Mouse (Mus musculus): Measurements from ENCODE around the gene Ddx41. TPM values are rescaled to one million over a fixed set of nuclear protein-coding genes. Genes with fewer than 3 reads are reported as not detected.

The Ddx41 gene
- total RNA-seq, 2 experiments from 2014 or later = 55.0 to 64.3 TPM

DNA sequence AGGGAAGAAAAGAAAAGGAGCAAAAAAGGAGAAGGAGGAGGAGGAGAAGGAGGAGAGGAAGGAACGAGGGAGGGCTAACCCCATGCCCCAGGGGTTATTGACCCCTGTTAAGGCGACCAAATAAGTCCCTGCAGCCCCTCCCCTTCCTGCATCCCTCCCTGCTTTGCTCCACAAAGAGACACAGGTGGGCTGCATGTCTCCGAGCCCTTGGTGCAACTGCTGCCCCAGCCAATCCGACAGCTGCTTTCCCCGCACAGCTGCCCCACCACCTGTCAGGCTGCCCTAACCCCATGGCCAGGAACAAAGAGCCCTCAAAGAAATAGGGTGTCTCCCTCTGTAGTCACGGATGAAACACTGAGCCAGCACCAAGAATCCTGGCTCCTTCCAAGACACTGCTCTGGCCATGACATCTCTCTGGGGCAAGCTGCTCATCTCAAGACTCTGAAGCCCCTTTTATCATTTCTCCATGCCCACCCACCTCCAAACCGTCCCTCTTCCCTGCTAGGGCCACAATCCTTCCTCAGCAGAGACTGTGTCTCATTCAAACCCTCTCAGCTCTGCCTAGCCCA, 51.9 kb downstream of the Ddx41 start:
- ATAC-seq (replicated peaks; ENCODE audit: low FRiP score, low TSS enrichment, poor library complexity, severe bottlenecking) = no peak

DNA sequence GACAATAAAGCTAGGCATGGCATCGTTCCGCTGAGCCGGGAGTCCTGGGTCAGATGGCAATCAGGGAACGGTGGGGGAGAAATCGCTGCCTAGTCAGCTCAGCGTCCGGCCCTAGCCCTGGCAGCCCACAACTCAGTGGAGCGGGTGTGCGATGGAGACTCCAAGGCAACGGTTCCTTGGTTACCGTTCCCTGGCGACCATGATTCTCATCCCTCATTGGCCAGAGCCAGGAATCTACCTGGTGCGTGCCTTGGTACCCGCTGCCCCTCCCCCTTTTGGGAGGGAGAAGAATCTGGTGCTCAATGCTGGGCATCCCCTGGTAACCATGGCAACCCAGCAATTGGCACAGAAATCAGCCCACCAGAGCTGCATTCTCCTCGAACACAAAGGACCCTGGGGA, 52.9 kb downstream of the Ddx41 start:
- no peak for ATAC-seq (replicated peaks; ENCODE audit: low FRiP score, low TSS enrichment, poor library complexity, severe bottlenecking)

DNA sequence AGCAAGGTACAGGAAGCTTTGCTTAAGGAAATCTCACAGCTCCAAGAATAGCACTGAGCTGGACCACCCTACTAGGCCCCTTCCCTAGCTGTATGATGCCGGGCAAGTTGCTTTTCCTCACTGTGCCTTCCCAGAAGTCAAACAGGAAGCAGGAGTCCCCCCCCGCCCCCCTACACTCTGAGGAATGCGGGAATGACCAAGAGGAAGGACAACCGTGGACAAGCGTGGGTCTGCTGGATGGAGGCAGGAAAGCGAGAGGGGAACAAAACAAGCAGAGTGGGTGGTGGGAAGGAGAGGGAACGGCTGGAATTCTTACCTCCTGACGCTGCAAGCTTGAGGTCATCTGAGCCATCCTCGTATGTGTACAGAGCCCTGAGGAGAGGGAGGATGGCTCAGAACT, 53.4 kb downstream of the Ddx41 start:
- ATAC-seq (replicated peaks; ENCODE audit: low FRiP score, low TSS enrichment, poor library complexity, severe bottlenecking) = no peak

DNA sequence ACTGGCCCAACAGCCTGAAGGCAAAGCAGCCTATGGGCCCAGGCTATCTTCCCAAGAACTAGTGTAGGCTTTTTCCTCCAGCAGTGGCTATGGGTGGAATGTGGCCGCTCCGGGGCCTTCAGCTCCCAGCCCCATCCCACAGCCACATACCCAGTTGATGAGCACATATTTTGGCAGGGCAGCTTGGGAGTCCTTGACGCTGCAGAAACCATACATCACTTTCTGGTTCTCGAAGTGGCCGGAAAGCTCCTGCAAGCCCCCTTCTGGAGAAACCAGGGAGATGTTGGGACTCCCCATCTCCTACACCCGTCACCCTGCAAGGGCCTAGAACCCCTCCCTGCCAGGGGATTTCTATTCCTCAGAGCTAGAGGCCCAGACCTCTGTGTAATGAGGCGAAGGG, 53.9 kb downstream of the Ddx41 start:
- ATAC-seq (replicated peaks; ENCODE audit: low FRiP score, low TSS enrichment, poor library complexity, severe bottlenecking) = no peak

Other genes with a start within 250 kb of the Ddx41 start
- gene Prelid1, start 216.2 kb downstream of the Ddx41 start, total RNA-seq (2014; fragmentation: Nextera tagmentation) = 173 and 220 TPM in 2 replicates
- gene Prelid1, start 216.2 kb downstream of the Ddx41 start, total RNA-seq (2017) = 71.2 and 80.5 TPM in 2 replicates
- gene Rab24, start 214.7 kb downstream of the Ddx41 start, total RNA-seq (2014; fragmentation: Nextera tagmentation) = 88.0 and 120 TPM in 2 replicates
- gene Rab24, start 214.7 kb downstream of the Ddx41 start, total RNA-seq (2017) = 13.0 and 30.0 TPM in 2 replicates
- gene Mxd3, start 206.8 kb downstream of the Ddx41 start, total RNA-seq (2014; fragmentation: Nextera tagmentation) = 9.9 TPM in 1 of 2 replicates, not detected in the other
- gene Mxd3, start 206.8 kb downstream of the Ddx41 start, total RNA-seq (2017) = 3.6 and 5.0 TPM in 2 replicates
- gene Lman2, start 173.9 kb downstream of the Ddx41 start, total RNA-seq (2014; fragmentation: Nextera tagmentation) = 110 and 122 TPM in 2 replicates
- gene Lman2, start 173.9 kb downstream of the Ddx41 start, total RNA-seq (2017) = 75.6 and 91.9 TPM in 2 replicates
- gene Rgs14, start 166.9 kb downstream of the Ddx41 start, total RNA-seq (2014; fragmentation: Nextera tagmentation) = 6.9 and 11.9 TPM in 2 replicates
- 1.8 and 3.2 TPM in 2 replicates for gene Rgs14, start 166.9 kb downstream of the Ddx41 start, total RNA-seq (2017)
- gene Slc34a1, start 138.5 kb downstream of the Ddx41 start, total RNA-seq (2014; fragmentation: Nextera tagmentation) = not detected in 2 replicates
- not detected in 2 replicates for gene Slc34a1, start 138.5 kb downstream of the Ddx41 start, total RNA-seq (2017)
- not detected in 2 replicates for gene Pfn3, start 121.4 kb downstream of the Ddx41 start, total RNA-seq (2014; fragmentation: Nextera tagmentation)
- not detected in 2 replicates for gene Pfn3, start 121.4 kb downstream of the Ddx41 start, total RNA-seq (2017)
- not detected in 2 replicates for gene F12, start 109.9 kb downstream of the Ddx41 start, total RNA-seq (2014; fragmentation: Nextera tagmentation)
- gene F12, start 109.9 kb downstream of the Ddx41 start, total RNA-seq (2017) = not detected in 2 replicates
- gene Grk6, start 91.6 kb downstream of the Ddx41 start, total RNA-seq (2014; fragmentation: Nextera tagmentation) = 61.4 and 80.6 TPM in 2 replicates
- gene Grk6, start 91.6 kb downstream of the Ddx41 start, total RNA-seq (2017) = 67.7 and 82.4 TPM in 2 replicates
- gene Prr7, start 72.4 kb downstream of the Ddx41 start, total RNA-seq (2014; fragmentation: Nextera tagmentation) = not detected in 2 replicates
- gene Prr7, start 72.4 kb downstream of the Ddx41 start, total RNA-seq (2017) = not detected in 2 replicates
- gene Dbn1, start 48.5 kb downstream of the Ddx41 start, total RNA-seq (2014; fragmentation: Nextera tagmentation) = 0.84 TPM in 1 of 2 replicates, not detected in the other
- 2.4 TPM in 1 of 2 replicates, not detected in the other for gene Dbn1, start 48.5 kb downstream of the Ddx41 start, total RNA-seq (2017)
- gene Pdlim7, start 23.0 kb downstream of the Ddx41 start, total RNA-seq (2014; fragmentation: Nextera tagmentation) = 11.5 and 13.2 TPM in 2 replicates
- gene Pdlim7, start 23.0 kb downstream of the Ddx41 start, total RNA-seq (2017) = 3.0 and 4.3 TPM in 2 replicates
- 1.5 and 2.2 TPM in 2 replicates for gene Dok3, start 7.4 kb downstream of the Ddx41 start, total RNA-seq (2014; fragmentation: Nextera tagmentation)
- gene Dok3, start 7.4 kb downstream of the Ddx41 start, total RNA-seq (2017) = 1.8 and 2.9 TPM in 2 replicates
- gene Fam193b, start 34.5 kb upstream of the Ddx41 start, total RNA-seq (2014; fragmentation: Nextera tagmentation) = 49.7 and 72.9 TPM in 2 replicates
- gene Fam193b, start 34.5 kb upstream of the Ddx41 start, total RNA-seq (2017) = 17.9 and 22.9 TPM in 2 replicates
- 65.7 and 68.8 TPM in 2 replicates for gene Tmed9, start 37.1 kb upstream of the Ddx41 start, total RNA-seq (2014; fragmentation: Nextera tagmentation)
- 145 and 158 TPM in 2 replicates for gene Tmed9, start 37.1 kb upstream of the Ddx41 start, total RNA-seq (2017)
- gene B4galt7, start 63.2 kb upstream of the Ddx41 start, total RNA-seq (2014; fragmentation: Nextera tagmentation) = 8.2 and 9.4 TPM in 2 replicates
- gene B4galt7, start 63.2 kb upstream of the Ddx41 start, total RNA-seq (2017) = 9.8 and 16.3 TPM in 2 replicates
- 60.6 and 73.2 TPM in 2 replicates for gene Caml, start 86.3 kb upstream of the Ddx41 start, total RNA-seq (2014; fragmentation: Nextera tagmentation)
- gene Caml, start 86.3 kb upstream of the Ddx41 start, total RNA-seq (2017) = 57.7 and 60.8 TPM in 2 replicates
- gene Ddx46, start 98.4 kb upstream of the Ddx41 start, total RNA-seq (2014; fragmentation: Nextera tagmentation) = 87.1 and 100 TPM in 2 replicates
- gene Ddx46, start 98.4 kb upstream of the Ddx41 start, total RNA-seq (2017) = 131 and 141 TPM in 2 replicates
- 37.2 and 38.5 TPM in 2 replicates for gene B230219D22Rik, start 156.5 kb upstream of the Ddx41 start, total RNA-seq (2014; fragmentation: Nextera tagmentation)
- 25.8 and 36.3 TPM in 2 replicates for gene B230219D22Rik, start 156.5 kb upstream of the Ddx41 start, total RNA-seq (2017)
- gene Txndc15, start 178.0 kb upstream of the Ddx41 start, total RNA-seq (2014; fragmentation: Nextera tagmentation) = 17.1 and 33.5 TPM in 2 replicates
- 26.1 and 35.2 TPM in 2 replicates for gene Txndc15, start 178.0 kb upstream of the Ddx41 start, total RNA-seq (2017)
- 25.5 and 33.1 TPM in 2 replicates for gene Pcbd2, start 190.7 kb upstream of the Ddx41 start, total RNA-seq (2014; fragmentation: Nextera tagmentation)
- gene Pcbd2, start 190.7 kb upstream of the Ddx41 start, total RNA-seq (2017) = 12.9 and 23.9 TPM in 2 replicates
- gene Catsper3, start 247.9 kb upstream of the Ddx41 start, total RNA-seq (2014; fragmentation: Nextera tagmentation) = not detected in 2 replicates
- not detected in 2 replicates for gene Catsper3, start 247.9 kb upstream of the Ddx41 start, total RNA-seq (2017)